Mouse (Mus musculus) heart, adult 18-20 months (tissue): ENCODE results near the gene Smoc1. TPM values are rescaled to one million over a fixed set of nuclear protein-coding genes. Genes with fewer than 3 reads are reported as not detected.

ENCODE experiments used
- DNase-seq, 2 experiments: peaks; one replicate each; pipeline ENCODE4 v3.0.0; 2021 to 2022; ENCODE audit warnings: mixed read lengths in 1 of 2
- microRNA-seq, 2 experiments: library from miRNA; unstranded; fragments of <30 nt; microRNA quantifications; one replicate each; pipeline ENCODE4 v1.2.0; 2022
- total RNA-seq, 2 experiments: library from RNA; stranded (reverse); gene quantifications; 2 replicates each; pipeline ENCODE4 v1.2.3; 2021

Smoc1 gene
- total RNA-seq, 2 experiments from 2014 or later, result 5.4 to 8.4 TPM

- no peak for DNase-seq
Observed at GRCm38 (mm10) chr12:81227767-81228460, 201.3 kb downstream of the Smoc1 start.

- DNase-seq, result no peak
Observed at GRCm38 (mm10) chr12:81233746-81234380, 207.3 kb downstream of the Smoc1 start.

GRCm38 (mm10) chr12:81235456-81236330 lies 209.1 kb downstream of the Smoc1 start:
- no peak for DNase-seq

Small RNA genes lying within 50 kb of the gene (microRNA-seq; reads per million reads assigned to microRNA genes)
- gene Mir3067, result 0.81 to 1.1 reads per million in 2 experiments

Other genes with a start within 250 kb of the Smoc1 start
- 10 to 100 TPM; 68.3 to 71.9 TPM for gene Susd6, start 236.3 kb upstream of the Smoc1 start, total RNA-seq
- gene Srsf5, start 81.3 kb upstream of the Smoc1 start, total RNA-seq, result 100 to 1,000 TPM in 1 of 2 experiments, 10 to 100 TPM in 1; 89.4 to 117 TPM
- gene Slc10a1, start 58.1 kb upstream of the Smoc1 start, total RNA-seq, result not detected